Mouse (Mus musculus): ENCODE results near the gene Slc13a5. TPM values are rescaled to one million over a fixed set of nuclear protein-coding genes. Genes with fewer than 3 reads are reported as not detected.
A peak's percentile ranks its signal among the peaks of the same experiment; 100 is the strongest.

Slc13a5 gene
- total RNA-seq (2015) (not detected in 2 replicates), total RNA-seq (2017) (not detected in 2 replicates)

DNA sequence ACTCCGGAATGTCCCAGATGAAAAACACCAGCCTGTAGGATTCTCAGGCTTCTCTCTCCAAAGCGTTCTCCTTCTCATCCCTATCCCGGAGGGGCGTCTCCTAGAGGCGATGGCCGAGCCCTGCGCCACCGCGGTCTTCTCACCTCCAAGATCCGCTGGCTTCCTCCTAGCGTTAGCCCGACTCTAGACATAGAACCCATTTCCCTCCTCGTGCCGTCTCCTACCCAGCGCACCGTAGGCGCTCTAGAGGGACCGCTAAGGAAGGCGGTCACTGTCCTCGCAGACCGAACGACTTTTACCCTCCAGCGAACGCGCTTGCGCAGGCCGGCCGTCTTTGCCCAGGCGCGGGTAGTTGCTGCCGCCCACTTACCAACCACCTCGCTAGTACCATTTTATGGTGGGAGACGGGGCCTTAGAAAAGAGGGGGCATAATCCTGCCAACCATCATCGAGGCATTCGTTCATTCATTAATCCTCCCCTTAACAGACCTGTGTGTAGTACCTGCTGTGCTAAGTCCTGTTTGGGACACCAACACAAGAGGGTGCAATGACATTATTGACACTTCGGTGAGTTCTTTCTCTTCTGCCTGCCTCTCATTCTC is at the start of gene Slc13a5:
Gene Slc13a5, minus strand, starts transcription at position 263 of the 601 bp plus-strand sequence.
- no peak for ATAC-seq (ENCODE audit: poor library complexity, severe bottlenecking)

DNA sequence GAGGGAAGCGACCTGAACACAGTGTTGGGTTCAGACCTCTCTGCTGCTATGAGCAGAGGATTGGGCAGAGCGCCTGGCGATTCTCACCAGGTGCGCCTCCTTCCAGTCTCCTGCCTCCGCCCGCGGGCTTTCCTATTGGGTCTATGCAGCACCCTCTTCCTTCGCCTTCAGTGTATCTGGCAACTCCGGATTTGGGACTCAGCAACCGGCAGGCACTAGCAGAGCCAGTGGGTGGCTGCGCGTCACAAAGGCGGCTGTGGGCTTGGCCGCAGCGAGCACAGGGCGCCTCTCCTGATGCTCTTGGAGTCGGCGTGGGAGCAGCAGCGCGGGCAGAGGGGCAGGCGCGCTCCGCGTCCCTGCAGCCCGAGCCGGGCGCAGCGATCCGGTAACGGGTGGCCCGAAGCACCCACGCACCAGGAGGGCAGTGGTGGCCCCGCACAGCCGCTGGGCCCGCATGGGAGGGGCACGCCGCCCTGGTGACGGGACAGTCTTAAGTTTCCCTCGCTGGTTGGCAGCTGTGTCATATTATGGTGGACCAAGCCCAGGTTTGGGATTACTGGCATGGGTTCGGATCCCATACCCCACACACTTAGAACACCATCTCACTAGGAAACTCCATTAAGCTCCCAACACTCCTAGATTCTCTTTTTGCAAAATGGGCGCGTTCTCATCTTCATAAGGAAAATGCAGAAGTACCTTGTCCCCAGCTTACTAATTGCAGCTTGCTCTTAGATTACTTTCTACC is 47.3 kb upstream of the Slc13a5 start, which contains the start of gene Fbxo39:
Gene Fbxo39, plus strand, starts transcription at position 294 of the 745 bp plus-strand sequence.
- no peak for ATAC-seq (ENCODE audit: poor library complexity, severe bottlenecking)

DNA sequence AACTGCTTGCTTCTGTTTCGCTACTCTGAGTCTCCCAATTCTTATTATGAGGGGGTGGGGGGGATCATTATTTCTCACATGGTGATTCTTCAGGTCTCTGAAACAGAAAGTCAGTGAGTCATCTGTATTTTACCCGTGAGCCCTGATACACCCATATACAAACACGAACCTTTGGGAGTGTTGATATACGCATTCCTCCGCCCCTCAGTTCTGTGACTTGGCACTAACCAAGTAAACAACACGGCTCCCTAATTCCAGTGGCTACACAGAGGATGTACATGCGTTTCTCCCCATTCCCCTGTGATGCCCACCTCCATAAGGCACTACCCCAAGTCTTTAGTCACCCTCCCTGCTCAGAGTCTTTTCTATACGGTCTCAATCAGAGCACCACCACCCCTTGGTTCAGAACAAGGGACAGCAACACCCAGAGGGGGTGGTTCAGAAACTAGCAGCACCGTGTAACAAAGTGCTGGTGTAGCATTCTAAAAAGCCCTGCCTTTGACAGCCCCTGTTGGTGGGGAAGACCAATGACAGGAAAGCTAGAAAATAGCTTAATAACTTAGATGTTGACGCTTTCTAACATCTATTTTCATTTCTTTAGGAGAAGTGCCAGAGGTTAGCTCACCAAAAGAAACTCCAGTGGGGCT is 44.5 kb upstream of the Slc13a5 start:
- ATAC-seq (ENCODE audit: poor library complexity, severe bottlenecking) = no peak

DNA sequence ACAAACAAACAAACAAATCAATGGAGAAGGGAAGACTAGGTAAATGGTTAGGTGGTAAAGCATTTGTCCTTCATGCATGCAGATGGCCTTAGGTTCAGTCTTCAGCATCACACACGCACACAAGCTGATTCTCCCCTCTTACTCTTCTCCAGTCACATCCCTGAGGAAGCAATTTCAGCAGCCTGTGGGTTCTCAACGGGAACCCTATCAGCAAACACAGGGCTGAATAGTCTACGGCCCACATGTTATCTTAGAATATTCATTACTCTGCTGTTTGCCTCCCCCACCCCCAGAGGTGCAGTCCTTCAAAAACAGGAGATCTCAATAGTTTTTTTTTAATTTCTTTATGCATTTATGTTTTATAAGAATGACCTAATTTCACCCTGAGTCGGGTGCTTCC is 43.5 kb upstream of the Slc13a5 start:
- no peak for ATAC-seq (ENCODE audit: poor library complexity, severe bottlenecking)

- no peak for ATAC-seq (ENCODE audit: poor library complexity, severe bottlenecking)
These were observed 42.0 kb upstream of the Slc13a5 start for GRCm38 (mm10) chr11:72308982-72309381.

GRCm38 (mm10) chr11:72307461-72307860 is 40.4 kb upstream of the Slc13a5 start:
- ATAC-seq (ENCODE audit: poor library complexity, severe bottlenecking) = no peak

- 0 out of 2 replicates have a peak, but pooled peaks have one; percentile 3 for ATAC-seq (ENCODE audit: poor library complexity, severe bottlenecking)
These were observed 35.2 kb upstream of the Slc13a5 start for GRCm38 (mm10) chr11:72302230-72302629.

- ATAC-seq (ENCODE audit: poor library complexity, severe bottlenecking) = peak; percentile 94
These were observed 34.3 kb upstream of the Slc13a5 start, which contains the start of gene Xaf1 for GRCm38 (mm10) chr11:72301334-72301733. Xaf1 (plus strand) TSS chr11:72301629.

GRCm38 (mm10) chr11:72293116-72293515 is 26.1 kb upstream of the Slc13a5 start:
- no peak for ATAC-seq (ENCODE audit: poor library complexity, severe bottlenecking)

- no peak for ATAC-seq (ENCODE audit: poor library complexity, severe bottlenecking)
These were observed 20.5 kb upstream of the Slc13a5 start for GRCm38 (mm10) chr11:72287543-72287942.

GRCm38 (mm10) chr11:72287126-72287525 is 20.1 kb upstream of the Slc13a5 start:
- ATAC-seq (ENCODE audit: poor library complexity, severe bottlenecking) = no peak

GRCm38 (mm10) chr11:72286651-72287050 is 19.6 kb upstream of the Slc13a5 start:
- ATAC-seq (ENCODE audit: poor library complexity, severe bottlenecking) = no peak

- ATAC-seq (ENCODE audit: poor library complexity, severe bottlenecking) = no peak
These were observed 19.0 kb upstream of the Slc13a5 start for GRCm38 (mm10) chr11:72285971-72286480.

DNA sequence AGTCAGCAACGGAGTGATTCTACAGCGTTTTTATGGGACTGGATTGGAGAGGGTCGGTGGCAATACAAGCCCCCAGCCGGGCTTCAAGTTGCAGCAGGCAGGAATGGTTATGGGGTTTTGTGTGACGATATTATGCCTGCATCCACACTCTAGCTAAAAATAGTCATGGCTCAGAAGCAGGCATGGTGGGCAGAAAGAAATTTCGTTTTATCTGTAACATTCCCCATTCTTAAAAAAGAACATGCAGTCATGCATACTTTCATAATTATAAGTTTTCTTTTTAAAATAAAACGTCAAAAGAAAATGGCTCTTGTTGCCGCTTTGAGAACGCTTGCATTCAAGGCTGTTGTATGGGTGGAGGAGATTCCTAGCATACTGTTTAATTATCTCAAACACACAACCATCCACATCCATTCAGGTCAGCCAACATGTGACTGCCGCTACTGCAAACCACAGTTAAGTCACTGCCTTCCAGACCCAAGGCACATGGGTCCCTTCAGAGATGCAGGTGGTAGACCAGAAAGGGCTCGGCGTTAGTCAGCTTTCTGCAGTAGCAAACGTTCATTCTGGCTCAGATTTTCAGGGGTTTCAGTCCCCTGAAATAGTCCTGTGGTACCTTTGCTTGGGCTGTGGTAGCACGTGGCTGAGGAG is 17.6 kb upstream of the Slc13a5 start:
- no peak for ATAC-seq (ENCODE audit: poor library complexity, severe bottlenecking)

GRCm38 (mm10) chr11:72283486-72284224 is 16.6 kb upstream of the Slc13a5 start:
- ATAC-seq (ENCODE audit: poor library complexity, severe bottlenecking) = no peak

- no peak for ATAC-seq (ENCODE audit: poor library complexity, severe bottlenecking)
These were observed 14.9 kb upstream of the Slc13a5 start for GRCm38 (mm10) chr11:72281852-72282400.

DNA sequence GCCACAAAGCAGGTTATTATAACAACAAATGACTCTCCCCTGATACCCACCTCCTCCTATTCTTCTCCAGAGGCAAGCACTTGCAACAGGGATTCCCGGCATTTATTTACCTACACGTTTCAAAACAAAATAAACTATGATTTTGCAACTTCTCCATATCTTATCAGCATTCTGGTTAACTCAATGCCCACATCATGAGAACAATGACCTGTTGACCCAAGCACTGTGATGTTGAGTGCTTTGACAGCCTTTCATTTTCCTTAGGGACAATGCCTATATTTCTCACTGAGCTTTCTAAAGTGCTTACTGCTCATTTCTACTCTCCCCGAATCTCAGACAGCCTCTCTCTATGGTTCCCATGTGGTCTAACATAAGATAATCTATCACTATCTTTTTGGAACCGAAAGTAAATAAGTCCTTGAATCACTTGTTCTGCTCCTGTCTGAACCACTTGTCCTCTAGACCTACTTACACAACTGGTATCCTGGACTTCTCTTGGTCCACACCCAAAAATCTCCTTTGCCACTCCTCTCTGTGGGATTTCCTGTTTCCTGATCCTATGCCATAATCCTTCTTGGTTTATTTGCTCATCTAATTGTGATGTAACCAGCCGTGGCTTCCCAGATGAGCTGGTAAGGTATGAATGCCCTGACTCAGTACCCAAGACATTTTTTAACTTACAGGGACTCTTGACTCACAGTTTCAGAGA is 14.3 kb upstream of the Slc13a5 start:
- no peak for ATAC-seq (ENCODE audit: poor library complexity, severe bottlenecking)

DNA sequence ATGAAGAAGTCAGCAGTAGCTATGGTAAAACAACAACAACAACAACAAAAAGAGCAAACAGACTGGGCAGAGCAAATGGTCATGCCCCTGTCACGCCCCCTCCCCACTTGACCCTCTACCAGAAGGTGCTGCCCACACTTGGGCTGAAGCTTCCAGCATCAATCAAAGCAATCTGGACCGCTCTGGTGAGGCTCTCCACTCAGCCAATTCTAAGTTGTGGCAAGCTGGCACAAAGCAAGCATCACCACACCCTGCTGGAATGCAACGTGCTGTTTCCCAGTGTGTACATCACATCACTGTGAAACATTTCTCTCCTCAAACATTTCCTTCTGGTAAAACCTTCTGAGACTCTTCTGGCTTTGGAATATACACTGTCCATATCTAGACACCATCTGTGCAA is 6.3 kb upstream of the Slc13a5 start:
- ATAC-seq (ENCODE audit: poor library complexity, severe bottlenecking) = no peak

DNA sequence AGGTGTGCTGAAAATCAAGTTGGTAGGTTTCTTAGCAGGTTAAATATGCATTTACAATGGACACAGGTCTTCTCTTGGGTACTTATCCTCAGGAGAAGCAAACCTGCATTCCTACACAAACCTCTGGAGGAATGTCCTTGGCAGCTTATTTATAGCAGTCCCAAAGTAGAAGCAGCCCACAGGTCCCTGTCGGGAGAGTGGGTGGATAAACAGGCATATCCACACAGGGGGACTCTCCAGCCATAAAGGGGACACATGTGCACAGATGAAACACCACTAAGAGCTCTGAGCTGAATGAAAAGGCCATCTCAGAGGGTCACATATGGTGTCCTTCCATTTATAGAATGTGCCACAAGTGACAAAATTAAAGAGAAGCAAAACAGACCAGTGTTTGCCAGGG is 4.7 kb upstream of the Slc13a5 start:
- no peak for ATAC-seq (ENCODE audit: poor library complexity, severe bottlenecking)

Data from megakaryocyte, adult 5-6 weeks (primary cell).